Mouse (Mus musculus): ENCODE results near the gene Scgb2b26. TPM values are rescaled to one million over a fixed set of nuclear protein-coding genes. Genes with fewer than 3 reads are reported as not detected.

Gene Scgb2b26
- total RNA-seq (2021) = not detected
- long read RNA-seq, experiment 1 = 0 reads
- long read RNA-seq, experiment 2 = 0 reads

DNA sequence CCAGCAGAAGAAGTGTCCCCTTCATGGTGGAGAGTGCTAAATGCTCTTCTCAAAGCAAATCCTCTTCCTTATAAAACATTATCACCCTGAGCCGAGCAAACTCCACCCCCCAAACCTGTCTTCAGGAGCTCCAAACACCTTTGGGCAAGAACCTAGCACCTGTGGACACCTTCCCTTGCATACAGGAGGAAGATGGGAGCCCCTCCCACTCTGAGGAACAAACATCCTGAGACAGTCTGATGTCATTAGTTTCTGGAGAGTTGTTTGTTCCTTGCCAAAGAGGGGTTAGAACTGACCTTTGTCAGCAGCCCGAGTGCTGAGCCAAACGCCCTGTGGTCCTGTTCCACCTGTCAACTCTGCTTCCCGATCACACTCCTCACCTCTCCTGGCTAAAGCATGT lies at the start of gene Scgb2b26:
Scgb2b26 (minus strand) TSS at position 101 of the 400 bp plus-strand sequence.
- no peak for DNase-seq

DNA sequence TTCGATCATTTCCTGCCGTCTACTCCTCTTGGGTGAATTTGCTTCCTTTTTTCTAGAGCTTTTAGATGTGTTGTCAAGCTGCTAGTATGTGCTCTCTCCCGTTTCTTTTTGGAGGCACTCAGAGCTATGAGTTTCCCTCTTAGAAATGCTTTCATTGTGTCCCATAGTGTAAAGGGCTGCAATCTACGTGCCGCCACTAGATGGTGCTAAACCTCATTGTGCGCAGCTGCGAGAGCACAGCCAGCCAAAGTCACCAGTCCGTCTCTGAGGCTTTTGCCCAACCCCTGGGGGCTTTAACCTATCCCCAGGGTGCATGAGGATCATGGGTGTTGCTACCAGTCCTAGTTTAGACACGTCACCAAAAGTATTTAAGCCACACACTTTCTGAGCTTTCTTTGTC lies 37.4 kb upstream of the Scgb2b26 start:
- peak; percentile 40 for DNase-seq

DNA sequence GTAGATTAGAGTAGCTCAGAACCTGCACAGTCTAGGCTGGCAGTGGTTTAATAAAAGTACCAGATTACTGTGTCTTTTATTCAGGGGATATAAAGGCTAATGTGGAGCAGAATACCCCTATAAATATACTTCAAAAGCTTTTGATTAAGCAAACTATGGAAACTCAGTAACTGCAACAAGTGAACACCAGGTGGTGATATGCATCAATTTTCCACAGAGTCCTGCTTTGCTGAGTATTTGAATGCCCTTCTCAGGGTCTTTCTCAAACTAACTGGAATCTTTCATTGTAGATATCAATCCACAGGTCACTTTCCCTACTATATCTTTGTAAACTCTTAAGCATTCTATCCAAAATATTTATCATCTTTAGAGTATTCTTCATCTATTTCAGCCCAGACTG lies 41.9 kb downstream of the Scgb2b26 start:
- no peak for DNase-seq

DNA sequence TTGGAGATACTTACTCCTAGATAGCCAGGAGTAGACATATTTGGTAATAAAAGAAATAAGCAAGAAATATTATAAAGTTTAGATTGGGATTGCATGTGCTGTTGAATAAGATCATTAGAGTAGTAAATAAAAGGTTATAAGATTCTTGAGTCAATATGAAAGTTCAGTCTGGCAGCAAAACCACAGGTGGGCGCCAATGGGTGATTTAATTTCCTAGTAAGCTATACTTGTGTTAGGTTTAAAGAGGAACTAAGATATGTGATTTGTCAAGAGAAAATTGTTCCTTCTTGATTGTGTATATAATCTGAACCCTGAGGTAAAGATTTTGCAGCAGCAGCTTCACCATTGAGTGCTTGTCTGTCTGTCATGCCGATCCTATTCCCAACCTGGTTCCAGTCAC lies 44.0 kb downstream of the Scgb2b26 start:
- DNase-seq = no peak

DNA sequence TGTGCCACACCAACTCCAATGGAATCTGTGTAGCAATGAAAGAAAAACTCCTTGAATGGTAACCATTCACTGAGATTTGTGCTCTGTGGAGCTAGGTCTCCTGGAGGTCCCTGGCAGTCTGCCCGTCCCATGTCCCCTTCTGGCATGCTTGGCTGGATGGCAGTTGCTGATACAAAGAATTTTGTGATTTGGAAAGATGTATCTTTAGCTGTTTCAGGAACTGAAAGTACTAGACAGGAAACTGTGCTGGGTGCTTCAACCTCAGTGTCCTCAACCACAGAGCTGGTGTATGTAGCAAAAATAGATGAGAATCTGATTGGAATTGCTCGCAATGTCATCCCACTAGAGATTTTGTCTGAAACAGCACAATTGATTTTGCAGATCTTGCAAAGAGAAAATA lies 44.8 kb downstream of the Scgb2b26 start:
- peak; percentile 6 for DNase-seq

Other genes with a start within 250 kb of the Scgb2b26 start
- gene Scgb2b24, start 205.7 kb downstream of the Scgb2b26 start, total RNA-seq (2021) = not detected
- gene Scgb1b24, start 201.2 kb downstream of the Scgb2b26 start, total RNA-seq (2021) = not detected
- not detected for gene Scgb2b27, start 68.9 kb upstream of the Scgb2b26 start, total RNA-seq (2021)
- not detected for gene Scgb1b27, start 76.4 kb upstream of the Scgb2b26 start, total RNA-seq (2021)
- gene Scgb1b30, start 150.4 kb upstream of the Scgb2b26 start, total RNA-seq (2021) = not detected
- 10 to 100 TPM; 10.5 to 15.2 TPM for gene Wtip, start 188.2 kb upstream of the Scgb2b26 start, total RNA-seq (2021)
- 10 to 100 TPM; 47.2 to 55.3 TPM for gene Uba2, start 224.6 kb upstream of the Scgb2b26 start, total RNA-seq (2021)